Mouse (Mus musculus) kidney, postnatal 25 days (tissue): ENCODE results near the gene Syt2.

Experiments
- DNase-seq, 2 experiments: peaks; one replicate each; pipeline ENCODE4 v3.0.0; 2021; ENCODE audit warnings: mixed read lengths in 2 of 2

Gene Syt2

GRCm38 (mm10) chr1:134706549-134706948 is 60.1 kb downstream of the Syt2 start:
- no peak for DNase-seq

GRCm38 (mm10) chr1:134707516-134707915 is 61.0 kb downstream of the Syt2 start:
- DNase-seq: no peak

- no peak for DNase-seq
Observed at GRCm38 (mm10) chr1:134708274-134708673, 61.8 kb downstream of the Syt2 start.

- no peak for DNase-seq
Observed at GRCm38 (mm10) chr1:134708801-134709385, 62.4 kb downstream of the Syt2 start.

GRCm38 (mm10) chr1:134709411-134710306 is 63.2 kb downstream of the Syt2 start:
- no peak for DNase-seq

GRCm38 (mm10) chr1:134711061-134711460 is 64.6 kb downstream of the Syt2 start:
- no peak for DNase-seq

GRCm38 (mm10) chr1:134711653-134712052 is 65.2 kb downstream of the Syt2 start:
- DNase-seq: no peak

- DNase-seq: no peak
Observed at GRCm38 (mm10) chr1:134712781-134713299, 66.4 kb downstream of the Syt2 start.

GRCm38 (mm10) chr1:134713421-134713969 is 67.0 kb downstream of the Syt2 start:
- DNase-seq: no peak

GRCm38 (mm10) chr1:134714166-134714565 is 67.7 kb downstream of the Syt2 start:
- no peak for DNase-seq

- DNase-seq: peak in 1 of 2 experiments; percentile 51
Observed at GRCm38 (mm10) chr1:134715092-134715491, 68.6 kb downstream of the Syt2 start.

GRCm38 (mm10) chr1:134719718-134720304 is 73.3 kb downstream of the Syt2 start:
- peak in 1 of 2 experiments; percentile 43 for DNase-seq

- no peak for DNase-seq
Observed at GRCm38 (mm10) chr1:134721486-134721885, 75.0 kb downstream of the Syt2 start.

GRCm38 (mm10) chr1:134722891-134723290 is 76.4 kb downstream of the Syt2 start:
- no peak for DNase-seq

GRCm38 (mm10) chr1:134725276-134725675 is 78.8 kb downstream of the Syt2 start:
- DNase-seq: peak; percentile 52 to 53

GRCm38 (mm10) chr1:134726480-134726879 is 80.0 kb downstream of the Syt2 start:
- DNase-seq: no peak

GRCm38 (mm10) chr1:134727256-134727655 is 80.8 kb downstream of the Syt2 start:
- DNase-seq: peak in 1 of 2 experiments; percentile 54

- no peak for DNase-seq
Observed at GRCm38 (mm10) chr1:134733659-134734058, 87.2 kb downstream of the Syt2 start.

GRCm38 (mm10) chr1:134737463-134737862 is 91.0 kb downstream of the Syt2 start:
- DNase-seq: no peak

- DNase-seq: peak in 1 of 2 experiments; percentile 62
Observed at GRCm38 (mm10) chr1:134741433-134741832, 95.0 kb downstream of the Syt2 start.

GRCm38 (mm10) chr1:134741946-134742661 is 95.6 kb downstream of the Syt2 start:
- no peak for DNase-seq

GRCm38 (mm10) chr1:134745648-134746047 is 99.2 kb downstream of the Syt2 start:
- peak in 1 of 2 experiments; percentile 50 for DNase-seq
